Mouse (Mus musculus): ENCODE measurements around the gene Arid5b.

- TF ChIP-seq CTCF (IDR thresholded peaks at IDR 0.05; ENCODE audit: low read depth): no peak
- TF ChIP-seq EP300 (IDR thresholded peaks at IDR 0.05; ENCODE audit: low read depth): no peak
Measured at GRCm38 (mm10) chr10:68212061-68212915, 66.3 kb downstream of the Arid5b start.

Data from liver, postnatal 0 days (tissue).